Mouse (Mus musculus): Measurements from ENCODE around the gene Sbf2. TPM values are rescaled to one million over a fixed set of nuclear protein-coding genes. Genes with fewer than 3 reads are reported as not detected.

Sbf2 gene
- total RNA-seq, 2 experiments from 2014 or later = 2.3 to 3.9 TPM

DNA sequence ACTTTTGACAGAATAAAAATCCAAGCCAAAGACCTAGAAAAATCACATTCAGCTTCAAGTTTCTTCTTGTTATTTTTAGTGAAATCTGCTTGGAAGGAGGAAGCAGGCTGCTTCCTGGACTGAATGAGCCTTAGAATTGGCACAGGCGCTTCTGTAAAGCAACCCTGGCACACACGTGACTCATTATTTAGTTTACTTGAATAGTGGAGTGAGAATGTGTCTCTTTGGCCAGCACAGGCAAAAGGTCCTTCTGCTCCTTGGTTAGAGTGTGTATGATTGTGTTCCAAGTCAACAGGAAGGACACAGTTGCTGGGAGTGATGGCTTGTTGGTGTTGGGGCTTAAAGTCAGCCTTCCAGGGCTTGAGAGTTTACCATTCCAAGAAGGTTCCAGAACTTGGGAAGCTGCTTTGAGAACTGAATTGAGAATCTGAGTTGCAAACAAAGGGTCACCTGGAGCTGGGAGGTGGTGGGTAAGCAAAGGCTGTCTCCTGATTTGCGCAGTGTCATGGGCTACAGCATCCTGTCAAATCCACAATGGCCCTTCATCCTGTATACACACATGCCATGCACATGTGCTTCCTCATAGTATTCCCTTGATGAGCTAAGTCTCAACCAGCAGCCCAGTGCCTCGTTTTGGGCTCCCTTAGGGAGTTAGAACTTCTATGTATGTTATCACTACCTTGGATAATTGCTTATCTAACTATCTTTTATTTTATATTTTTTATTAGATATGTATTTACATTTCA is 354.6 kb downstream of the Sbf2 start:
- ATAC-seq (replicated peaks; ENCODE audit: low FRiP score, poor library complexity, severe bottlenecking) = no peak

DNA sequence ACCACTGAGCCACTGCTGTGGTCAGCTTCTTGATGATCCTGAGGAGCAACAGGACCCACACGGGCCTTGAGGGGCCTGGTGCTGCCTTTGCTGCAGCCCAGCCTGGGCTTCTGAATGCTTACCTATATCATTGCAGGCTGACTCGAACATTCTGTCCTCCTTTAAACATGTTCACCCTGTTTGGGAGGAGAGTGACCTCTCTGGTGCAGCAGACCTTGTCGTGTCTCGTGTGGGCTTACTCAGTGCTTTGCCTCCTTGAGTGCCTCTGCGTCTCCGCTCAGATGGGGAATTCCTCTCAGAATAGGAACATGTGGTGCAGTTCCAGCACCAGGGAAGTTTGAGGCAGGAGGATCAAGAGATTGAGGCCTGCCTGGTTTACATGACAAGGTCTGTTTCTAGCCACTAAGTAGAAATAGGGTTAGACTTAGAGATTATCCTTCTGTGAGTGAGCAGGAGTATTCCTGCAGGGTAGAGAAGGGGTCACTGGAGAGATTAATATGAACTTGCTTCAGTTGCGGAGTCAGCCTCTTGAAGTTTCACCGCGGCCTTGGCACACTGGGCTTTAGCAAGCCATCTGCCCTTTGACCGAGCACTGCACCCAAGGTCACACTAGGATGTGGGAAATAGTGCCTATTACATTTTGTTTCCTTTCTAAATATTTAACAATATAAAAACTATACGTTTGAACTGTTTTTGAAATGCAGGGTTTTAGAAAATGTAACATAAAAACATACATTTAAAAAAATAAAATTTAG is 356.3 kb downstream of the Sbf2 start:
- ATAC-seq (replicated peaks; ENCODE audit: low FRiP score, poor library complexity, severe bottlenecking) = no peak

Other genes with a start within 250 kb of the Sbf2 start
- gene Adm, start 12.7 kb upstream of the Sbf2 start, total RNA-seq (2015; ENCODE audit: low replicate concordance) = not detected in 2 replicates
- not detected in 2 replicates for gene Adm, start 12.7 kb upstream of the Sbf2 start, total RNA-seq (2017; ENCODE audit: low replicate concordance)
- 50.7 and 52.0 TPM in 2 replicates for gene Ampd3, start 153.3 kb upstream of the Sbf2 start, total RNA-seq (2015; ENCODE audit: low replicate concordance)
- 53.8 and 57.6 TPM in 2 replicates for gene Ampd3, start 153.3 kb upstream of the Sbf2 start, total RNA-seq (2017; ENCODE audit: low replicate concordance)
- 11.0 and 17.8 TPM in 2 replicates for gene Rnf141, start 229.5 kb upstream of the Sbf2 start, total RNA-seq (2015; ENCODE audit: low replicate concordance)
- gene Rnf141, start 229.5 kb upstream of the Sbf2 start, total RNA-seq (2017; ENCODE audit: low replicate concordance) = 12.3 and 14.7 TPM in 2 replicates
- 1.0 TPM in 1 of 2 replicates, not detected in the other for gene Lyve1, start 248.3 kb upstream of the Sbf2 start, total RNA-seq (2015; ENCODE audit: low replicate concordance)
- gene Lyve1, start 248.3 kb upstream of the Sbf2 start, total RNA-seq (2017; ENCODE audit: low replicate concordance) = 0.28 and 1.1 TPM in 2 replicates

Data from erythroblast, adult 5-6 weeks (primary cell).